Mouse (Mus musculus) heart, postnatal 0 days (tissue): ENCODE data around the gene Bcl7b.

Source experiments
- CTCF ChIP-seq: IDR thresholded peaks from 2 replicates; pipeline ENCODE4 v1.5.1; 2016; ENCODE audit warnings: antibody characterized with exemption, control low read depth, low read depth
- EP300 ChIP-seq: IDR thresholded peaks from 2 replicates; pipeline ENCODE4 v1.6.1; 2016; ENCODE audit warnings: antibody characterized with exemption, low read depth

- TF ChIP-seq CTCF (no peak), EP300 (no peak)
Observed at GRCm38 (mm10) chr5:135181776-135182175, 13.7 kb downstream of the Bcl7b start.
